Mouse (Mus musculus) intestine, embryonic 14.5 days (tissue): ENCODE results near the gene Rgl2. TPM values are rescaled to one million over a fixed set of nuclear protein-coding genes. Genes with fewer than 3 reads are reported as not detected.
"Not testable (repeated sequence)": the region's sequence is repeated elsewhere in the genome, so short reads cannot be mapped to it uniquely, and the experiment has no call there.

Source experiments
- ATAC-seq: fragments of 200-750 bp; cut with Nextera tagmentation; replicated peaks from 2 replicates; pipeline ENCODE4 v1.8.0; 2017; ENCODE audit warnings: low read depth, moderate number of reproducible peaks, moderate TSS enrichment, moderate library complexity; ENCODE audit not compliant: low FRiP score, low TSS enrichment
- DNase-seq: peaks from one replicate; pipeline ENCODE4 v3.0.0-alpha.2; 2018; ENCODE audit warnings: low spot score
- H3K27ac ChIP-seq: fragments of 300-500 bp; sonication (generic); 2 replicates; pipeline ENCODE4 v1.5.1; 2014; ENCODE audit warnings: low read depth, mild to moderate bottlenecking, control low read depth
- H3K27me3 ChIP-seq: fragments of 300-500 bp; sonication (generic); replicated peaks from 2 replicates; pipeline ENCODE4 v1.6.1; 2014; ENCODE audit warnings: low read length, control low read depth; ENCODE audit not compliant: control insufficient read depth, insufficient read depth
- H3K36me3 ChIP-seq: fragments of 300-500 bp; sonication (generic); 2 replicates; pipeline ENCODE4 v1.6.1; 2014; ENCODE audit warnings: low read length, control low read depth; ENCODE audit not compliant: control insufficient read depth, insufficient read depth
- H3K4me1 ChIP-seq: fragments of 300-500 bp; sonication (generic); replicated peaks from 2 replicates; pipeline ENCODE4 v1.6.1; 2014; ENCODE audit warnings: low read length, control low read depth, mixed read lengths; ENCODE audit not compliant: control insufficient read depth, insufficient read depth
- H3K4me2 ChIP-seq: fragments of 300-500 bp; sonication (generic); 2 replicates; pipeline ENCODE4 v1.6.1; 2014; ENCODE audit warnings: low read length
- H3K4me3 ChIP-seq: fragments of 300-500 bp; sonication (generic); 2 replicates; pipeline ENCODE4 v1.5.1; 2014; ENCODE audit warnings: low read depth, low read length, control low read depth, mixed read lengths
- H3K9ac ChIP-seq: fragments of 300-500 bp; sonication (generic); 2 replicates; pipeline ENCODE4 v1.6.1; 2014; ENCODE audit warnings: mild to moderate bottlenecking, low read length
- H3K9me3 ChIP-seq: fragments of 300-500 bp; sonication (generic); 2 replicates; pipeline ENCODE4 v1.6.1; 2016; ENCODE audit warnings: low read length, control low read depth; ENCODE audit not compliant: control insufficient read depth
- WGBS: fragments of 180-500 bp; shearing (Covaris S2); extraction: QIAGEN DNeasy Blood & Tissue Kit; methylation state at CpG from one replicate; pipeline ENCODE4 v1.1.7; 2014; 5-methylcytosine and 5-hydroxymethylcytosine counted together
- polyA plus RNA-seq: library from polyadenylated mRNA; unstranded; fragments of >200 nt; fragmentation: Nextera tagmentation; extraction: Ambion mirVana; gene quantifications from 2 replicates; pipeline ENCODE4 v1.2.1, GENCODE M21; 2014

The Rgl2 gene
- 31.3 and 34.5 TPM in 2 replicates for polyA plus RNA-seq

DNA sequence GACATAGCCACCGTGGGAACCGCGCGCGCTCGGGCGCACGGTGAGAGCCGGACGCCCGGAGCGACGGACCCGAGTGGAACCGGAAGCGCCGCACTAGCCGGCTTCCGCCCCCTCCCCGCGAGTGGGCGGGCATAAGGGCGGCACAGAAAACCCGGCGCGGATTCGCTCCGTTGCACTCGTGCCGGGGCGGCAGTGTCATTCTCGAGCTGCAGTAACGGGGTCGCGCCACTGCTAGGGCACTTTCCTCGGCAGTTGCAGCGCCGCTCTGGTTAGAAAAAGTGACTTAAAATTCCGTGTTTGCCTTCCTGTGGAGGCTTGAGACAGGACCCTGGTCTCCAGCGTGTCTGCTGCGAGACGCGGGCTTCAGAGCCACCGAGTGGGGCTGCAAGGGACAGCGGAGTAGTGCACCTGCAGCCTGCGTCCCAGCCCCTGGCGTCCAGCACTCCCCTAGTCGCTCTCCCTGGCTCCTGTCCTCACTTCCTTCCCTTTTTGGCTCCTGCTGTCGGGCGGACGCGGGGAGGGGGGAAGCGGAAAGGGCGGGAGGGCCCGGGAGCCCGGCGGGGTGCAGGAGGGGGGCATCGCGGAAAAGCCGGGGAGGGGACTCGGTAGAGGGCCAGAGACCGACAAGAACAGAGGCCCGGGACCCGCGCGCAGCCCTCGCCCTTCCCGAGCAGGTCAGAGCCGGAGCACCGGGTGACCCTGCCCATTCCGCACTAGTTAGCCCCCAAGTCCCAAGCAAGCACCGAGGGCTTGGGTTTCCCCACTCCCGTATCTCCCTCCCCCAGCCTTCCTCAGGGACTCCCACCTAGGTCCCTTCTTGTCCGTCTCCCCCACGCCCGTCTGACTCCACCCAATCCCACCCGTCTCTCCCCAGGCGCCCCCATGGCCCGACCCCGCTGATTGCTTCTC lies at the start of gene Rgl2:
Rgl2 (plus strand) TSS at position 173 of the 909 bp plus-strand sequence.
- Histone ChIP-seq H3K9ac (peak within 1 kb of the TSS; percentile 55), H3K4me3 (peak within 1 kb of the TSS; percentile 95), H3K4me2 (peak within 1 kb of the TSS; percentile 98), H3K36me3 (peaks cover 21% of the 10 kb centered on the region), H3K9me3 (no peaks in the 10 kb centered on the region), H3K27me3 (no peaks in the 10 kb centered on the region), H3K4me1 (peaks cover 17% of the 10 kb centered on the region), H3K27ac (peak within 1 kb of the TSS; percentile 89)
- ATAC-seq (peak; percentile 82), DNase-seq (peak; percentile 97)
- WGBS = under 1% methylated on average over 73 of the region's 80 CpGs

DNA sequence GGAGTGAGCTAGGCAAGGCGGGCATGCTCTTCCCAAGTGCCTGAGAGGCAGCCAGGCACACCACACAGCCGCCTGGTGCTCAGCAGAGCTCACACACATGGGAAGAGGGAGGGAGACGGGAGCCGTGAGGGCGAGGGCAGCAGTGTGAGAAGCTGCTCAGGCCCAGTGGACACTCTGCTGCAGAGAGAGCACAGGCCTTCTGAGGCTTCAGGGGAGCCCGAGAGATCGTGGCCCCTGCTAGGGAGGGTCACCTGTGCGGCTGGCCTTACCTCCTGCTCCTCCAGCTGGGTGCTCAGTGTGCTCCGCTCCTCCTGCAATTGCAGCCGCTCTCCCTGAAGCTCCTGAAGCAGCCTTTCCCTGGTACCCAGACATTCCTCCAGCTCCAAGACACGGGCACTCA lies 45.0 kb upstream of the Rgl2 start:
- H3K4me3 ChIP-seq, H3K27ac ChIP-seq, DNase-seq, H3K9me3 ChIP-seq, H3K27me3 ChIP-seq, H3K4me2 ChIP-seq, H3K9ac ChIP-seq, H3K4me1 ChIP-seq, ATAC-seq: not testable (repeated sequence)
- 93% methylated on average over 10 of the region's 11 CpGs for WGBS
- peaks cover 36% of the 10 kb centered on the region for H3K36me3 ChIP-seq

- H3K27me3 ChIP-seq, ATAC-seq, H3K9ac ChIP-seq, H3K4me2 ChIP-seq, H3K4me1 ChIP-seq, DNase-seq, H3K4me3 ChIP-seq, H3K27ac ChIP-seq, H3K9me3 ChIP-seq: not testable (repeated sequence)
- 37% methylated on average over 2 of the region's 2 CpGs for WGBS
- peaks cover 14% of the 10 kb centered on the region for H3K36me3 ChIP-seq
These were observed 41.5 kb upstream of the Rgl2 start for GRCm38 (mm10) chr17:33887802-33888201.

GRCm38 (mm10) chr17:33888230-33888629 lies 41.1 kb upstream of the Rgl2 start:
- not testable (repeated sequence) for H3K4me3 ChIP-seq, DNase-seq, H3K9me3 ChIP-seq, ATAC-seq, H3K9ac ChIP-seq, H3K27me3 ChIP-seq, H3K27ac ChIP-seq, H3K4me1 ChIP-seq, H3K4me2 ChIP-seq
- H3K36me3 ChIP-seq = peaks cover 12% of the 10 kb centered on the region

DNA sequence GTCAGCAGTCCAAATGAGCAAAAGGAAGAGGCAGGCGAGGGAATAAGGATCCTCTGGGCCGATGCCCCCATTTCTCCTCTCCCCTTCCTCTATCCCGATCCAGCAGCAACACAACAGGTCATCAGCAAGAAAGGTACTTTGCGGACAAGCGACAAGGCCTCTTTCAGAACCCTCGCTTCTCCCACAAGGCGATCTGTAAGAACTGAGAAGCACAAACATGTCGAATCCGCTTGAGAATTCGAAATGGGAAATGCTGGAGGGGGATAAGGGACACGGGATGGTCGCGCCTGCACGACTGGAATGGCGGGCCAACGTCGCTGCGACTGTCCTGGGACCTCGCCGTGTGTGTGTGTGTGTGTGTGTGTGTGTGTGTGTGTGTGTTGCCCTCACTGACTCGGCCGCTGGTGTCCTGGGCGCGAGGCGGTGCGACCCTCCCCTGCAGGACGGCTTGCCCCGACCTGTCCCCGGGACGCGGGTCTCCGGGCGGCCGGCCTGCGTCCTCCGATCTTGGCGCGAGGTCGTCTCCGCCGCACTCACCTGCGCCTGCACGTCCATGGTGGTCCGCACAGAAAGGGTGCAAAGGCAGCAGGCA lies 39.3 kb upstream of the Rgl2 start:
- H3K27me3 ChIP-seq, H3K9me3 ChIP-seq, H3K4me1 ChIP-seq, ATAC-seq: not testable (repeated sequence)
- peak overlapping the region; percentile 47; the same call in 1 of the 2 replicates for H3K27ac ChIP-seq
- H3K36me3 ChIP-seq = peaks cover 12% of the 10 kb centered on the region
- peak overlapping the region; percentile 56 for H3K4me2 ChIP-seq
- under 1% methylated on average over 44 of the region's 44 CpGs for WGBS
- peak overlapping the region; percentile 58 for H3K9ac ChIP-seq
- DNase-seq = peak; percentile 55
- H3K4me3 ChIP-seq = peak overlapping the region; percentile 52

DNA sequence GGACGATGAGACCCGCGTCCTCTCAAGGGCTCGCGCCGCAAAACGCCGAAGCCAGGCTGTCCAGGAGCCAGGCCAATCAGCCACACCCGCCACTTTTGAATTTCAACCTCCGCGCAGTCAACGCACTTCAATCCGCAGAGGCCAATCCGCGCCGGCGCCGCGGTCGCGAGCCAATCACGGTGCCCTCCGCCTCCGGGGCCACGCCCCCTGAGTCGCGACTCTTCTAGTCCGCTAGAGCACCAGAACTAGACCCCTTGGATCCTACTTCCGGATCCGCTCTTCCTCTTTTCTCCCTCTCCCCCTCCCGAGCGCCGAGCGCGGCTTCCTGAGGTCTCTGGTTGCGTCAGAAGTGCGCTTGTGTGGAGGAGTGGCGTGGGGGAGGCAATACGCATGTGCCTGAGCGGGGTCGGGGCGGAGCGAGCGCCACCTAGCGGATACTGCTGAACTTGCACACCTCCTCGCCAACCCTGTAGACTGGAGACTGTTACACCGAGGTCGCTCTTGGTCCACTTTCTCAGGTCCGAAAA lies 38.7 kb upstream of the Rgl2 start, which contains the start of gene Kifc1:
Kifc1 (minus strand) TSS at position 129 of the 527 bp plus-strand sequence.
- Histone ChIP-seq H3K9ac (peak within 1 kb of the TSS; percentile 58), H3K36me3 (peaks cover 8% of the 10 kb centered on the region), H3K9me3 (no peaks in the 10 kb centered on the region), H3K4me2 (peak within 1 kb of the TSS; percentile 56), H3K27ac (peak within 1 kb of the TSS; percentile 47; the same call in 1 of the 2 replicates), H3K4me3 (peak within 1 kb of the TSS; percentile 52), H3K27me3 (no peaks in the 10 kb centered on the region), H3K4me1 (peaks cover 9% of the 10 kb centered on the region)
- ATAC-seq = peak; percentile 98
- DNase-seq = peak; percentile 99
- under 1% methylated on average over 49 of the region's 49 CpGs for WGBS

DNA sequence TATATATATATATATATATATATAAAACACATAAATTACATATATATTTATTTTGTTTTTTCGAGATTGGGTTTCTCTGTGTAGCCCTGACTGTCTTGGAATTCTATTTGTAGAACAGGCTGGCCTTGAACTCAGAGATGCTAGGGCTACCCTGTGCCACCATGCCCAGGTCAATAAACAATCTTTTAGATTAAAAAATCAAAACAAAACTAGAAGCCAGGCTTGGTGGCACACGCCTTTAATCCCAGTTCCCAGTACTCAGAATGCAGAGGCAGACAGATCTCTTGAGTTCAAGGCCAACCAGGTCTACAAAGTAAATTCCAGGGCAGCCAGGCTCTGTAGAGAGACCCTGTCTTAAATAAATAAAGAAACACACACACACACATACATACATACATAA lies 38.0 kb upstream of the Rgl2 start:
- ATAC-seq (no peak), DNase-seq (no peak)
- WGBS = 72% methylated on average over 2 of the region's 2 CpGs
- Histone ChIP-seq H3K27ac (no peak overlapping the region), H3K9ac (no peak overlapping the region), H3K4me2 (no peak overlapping the region), H3K9me3 (no peaks in the 10 kb centered on the region), H3K4me1 (peaks cover 9% of the 10 kb centered on the region), H3K4me3 (no peak overlapping the region), H3K36me3 (peaks cover under 1% of the 10 kb centered on the region), H3K27me3 (no peaks in the 10 kb centered on the region)

GRCm38 (mm10) chr17:33891892-33892291 lies 37.5 kb upstream of the Rgl2 start:
- not testable (repeated sequence) for DNase-seq, ATAC-seq

More at GRCm38 (mm10) chr17:33891892-33892291, 37.5 kb upstream of the Rgl2 start:
- not testable (repeated sequence) for H3K27me3 ChIP-seq, H3K36me3 ChIP-seq, H3K4me2 ChIP-seq, H3K4me3 ChIP-seq, H3K9me3 ChIP-seq, H3K27ac ChIP-seq, H3K9ac ChIP-seq, H3K4me1 ChIP-seq
- WGBS = 70% methylated on average over 6 of the region's 6 CpGs
